Mouse (Mus musculus): ENCODE data around the gene Zfp612.
"Not testable (repeated sequence)": the region's sequence is repeated elsewhere in the genome, so short reads cannot be mapped to it uniquely, and the experiment has no call there.

The Zfp612 gene

DNA sequence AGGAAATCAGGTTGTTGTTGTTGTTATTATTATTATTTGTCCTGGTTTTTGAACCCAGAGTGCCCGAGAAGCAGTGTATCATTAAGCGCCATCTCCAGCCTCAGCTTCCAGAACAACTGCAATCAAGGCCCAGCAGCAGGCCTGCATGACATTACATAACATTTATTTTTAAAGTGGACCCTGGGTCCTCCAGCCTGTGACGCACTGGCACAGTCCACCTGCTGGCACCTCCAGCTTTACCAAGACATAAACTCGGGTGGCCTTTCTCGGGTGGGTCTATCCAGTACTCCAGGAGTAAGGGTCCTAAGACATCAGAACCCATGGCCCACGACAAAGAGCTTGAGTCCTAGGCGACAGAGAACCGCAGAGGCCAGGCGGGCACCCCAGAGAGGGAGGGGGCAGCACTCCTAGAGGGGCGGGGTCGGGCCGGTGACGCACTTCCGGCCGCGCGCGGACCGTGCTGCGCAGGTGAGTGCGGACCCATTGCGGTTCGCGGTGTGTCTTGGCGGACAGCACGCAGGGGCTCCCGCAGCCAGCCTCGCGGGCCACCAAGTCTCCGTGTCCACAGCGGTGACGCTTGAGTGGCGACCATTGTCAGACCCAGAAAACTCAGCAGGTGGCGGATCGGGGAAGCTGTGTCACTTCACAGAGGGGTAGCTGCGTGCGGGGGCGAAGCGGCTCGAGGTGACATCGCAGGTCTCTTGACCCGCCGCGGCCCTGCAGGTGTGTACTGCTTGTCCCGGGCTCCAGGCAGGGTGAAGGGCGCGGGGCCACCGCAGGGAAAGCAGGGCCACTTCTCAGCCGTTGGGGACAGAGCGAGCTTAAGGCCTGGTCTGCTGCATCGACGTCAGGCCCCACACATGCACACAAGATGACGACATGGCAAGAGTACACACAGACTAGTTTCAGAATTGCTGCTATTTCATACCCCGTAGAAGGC, at the start of gene Zfp612:
TSS of gene Zfp612 (plus strand) at position 465 of the 940 bp plus-strand sequence.
- peak; percentile 52 to 67 for DNase-seq

DNA sequence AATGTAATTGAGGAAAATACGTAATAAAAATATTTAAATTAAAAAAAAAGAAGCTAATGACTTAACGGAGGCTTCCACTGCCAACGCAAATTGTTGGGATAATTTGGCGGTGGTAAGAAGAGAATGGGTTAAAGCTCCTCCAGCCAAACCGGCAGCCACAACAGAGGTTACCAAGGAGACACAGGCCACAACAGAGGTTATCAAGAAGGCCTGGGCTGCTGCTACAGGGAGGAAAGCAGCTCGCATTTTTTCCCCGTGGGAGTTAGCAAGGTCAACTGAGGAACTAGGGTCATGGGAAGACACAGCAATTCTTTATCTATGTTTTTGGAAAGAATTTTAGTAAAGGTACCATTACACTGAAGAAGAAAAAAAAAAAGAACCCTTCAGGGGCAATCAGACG, 45.8 kb upstream of the Zfp612 start:
- DNase-seq: not testable (repeated sequence)

DNA sequence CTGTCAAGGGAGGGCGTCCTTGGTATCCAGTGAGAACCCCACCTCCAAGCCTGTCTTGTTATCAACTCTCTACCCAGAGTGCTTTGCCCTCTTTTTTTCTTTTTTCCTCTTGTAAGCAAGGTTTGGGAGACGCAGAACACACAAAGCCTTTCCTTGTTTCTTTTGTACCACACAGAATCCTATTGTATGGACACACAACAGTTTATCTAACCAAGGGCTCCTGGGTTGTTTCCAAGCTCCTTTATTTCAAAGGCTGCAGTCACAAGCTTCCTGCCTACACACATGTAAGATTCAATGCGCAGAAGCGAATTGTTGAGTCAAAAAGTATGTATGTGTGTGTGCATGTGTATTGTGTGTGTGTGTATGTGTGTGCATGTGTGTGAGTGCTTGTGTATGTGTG, 45.2 kb upstream of the Zfp612 start:
- DNase-seq: no peak

DNA sequence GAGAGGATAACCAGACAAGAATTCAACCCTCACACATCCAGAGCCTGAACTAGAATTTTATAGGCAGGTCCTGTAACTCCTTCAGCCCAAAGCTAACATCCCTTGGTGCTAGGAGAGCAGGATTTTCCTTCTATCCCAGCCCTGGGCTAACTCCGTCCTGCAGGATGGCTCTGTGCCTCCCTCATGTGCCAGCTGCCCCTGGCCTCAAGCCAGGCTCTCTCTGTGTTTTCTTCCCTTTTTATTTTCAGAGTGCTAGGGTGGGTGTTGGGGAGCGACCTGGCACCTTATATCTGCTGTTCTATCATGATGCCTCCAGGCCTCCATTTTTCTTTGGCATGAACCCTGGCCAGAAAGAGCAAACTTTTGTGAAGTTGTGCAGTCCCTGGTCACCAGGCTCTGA, 43.4 kb upstream of the Zfp612 start:
- no peak for DNase-seq

DNA sequence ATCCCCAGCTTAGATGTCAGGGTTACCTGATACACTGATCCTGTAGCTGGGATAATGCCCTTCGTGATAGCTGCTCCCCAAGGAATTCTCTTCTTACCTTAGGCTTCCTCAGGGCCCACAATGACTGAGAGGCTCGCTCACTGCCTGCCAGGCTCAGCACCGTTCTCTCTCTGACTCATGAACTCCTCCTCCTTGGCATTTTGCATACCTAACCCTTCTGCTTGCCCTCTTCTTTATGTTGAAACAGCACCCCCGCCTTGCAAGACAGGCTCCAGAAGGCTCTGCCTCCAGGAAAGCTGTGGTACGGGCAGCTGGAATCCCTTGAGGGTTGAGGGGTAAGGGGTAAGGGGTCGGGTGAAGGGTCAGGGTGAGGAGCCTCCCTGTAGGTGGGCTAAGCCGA, 40.3 kb upstream of the Zfp612 start:
- no peak for DNase-seq

DNA sequence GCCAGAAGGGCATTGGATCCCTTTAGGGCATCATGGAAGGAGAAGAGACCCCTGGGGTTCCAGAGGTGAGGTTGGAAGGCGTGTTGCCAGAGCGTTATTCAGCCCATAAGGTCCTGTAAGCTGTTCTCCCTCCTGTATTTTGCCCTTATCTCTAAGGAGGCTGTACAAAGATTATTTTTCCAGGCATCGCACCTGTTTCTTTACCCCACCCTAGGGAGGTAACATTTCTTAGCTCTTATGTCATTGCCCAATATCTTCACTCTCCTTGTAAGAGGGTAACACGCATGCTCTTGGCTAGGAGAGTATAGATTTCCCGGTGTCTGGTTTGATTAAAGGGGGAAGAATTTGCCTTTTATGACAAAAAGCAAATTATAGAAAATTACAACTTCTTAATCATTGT, 39.9 kb upstream of the Zfp612 start, which contains the start of gene Chst4:
TSS of gene Chst4 (minus strand) at position 82 of the 400 bp plus-strand sequence.
- no peak for DNase-seq

DNA sequence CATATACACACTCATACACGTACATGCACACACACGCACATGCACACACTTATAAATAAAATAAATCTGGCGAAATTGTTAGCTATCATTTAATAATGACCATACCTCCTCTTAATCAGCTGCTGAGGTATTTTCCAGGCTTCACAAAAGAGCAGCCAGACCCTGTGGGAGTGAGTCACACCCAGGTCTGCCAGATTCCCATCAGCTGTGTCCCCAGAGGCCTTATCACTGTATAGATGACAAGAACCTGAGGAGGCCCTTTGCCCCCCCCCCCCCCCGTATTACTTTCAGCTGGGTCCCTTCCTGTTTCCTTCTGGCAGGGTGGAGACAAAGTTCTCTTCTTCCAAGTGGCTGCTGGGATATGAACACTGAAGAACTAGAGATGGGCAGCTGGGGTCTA, 39.0 kb upstream of the Zfp612 start:
- no peak for DNase-seq

DNA sequence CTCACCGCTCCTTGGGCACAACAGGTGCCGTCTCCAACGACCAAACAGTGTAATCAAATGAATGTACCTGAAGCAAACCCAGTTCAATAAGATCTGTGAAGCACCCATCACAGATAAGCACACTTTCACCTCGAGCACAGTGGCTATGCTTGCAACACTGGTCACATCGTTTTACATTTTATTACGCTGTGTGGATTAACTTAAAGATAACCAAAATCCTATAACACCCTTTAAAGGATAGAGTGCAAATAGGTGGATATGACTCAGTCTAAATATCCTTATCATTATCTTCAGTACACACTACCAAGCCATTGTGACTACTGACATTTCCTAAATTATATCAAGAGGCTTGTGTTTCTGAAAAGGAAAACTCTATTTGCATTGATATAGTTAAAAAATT, 28.3 kb upstream of the Zfp612 start:
- no peak for DNase-seq

DNA sequence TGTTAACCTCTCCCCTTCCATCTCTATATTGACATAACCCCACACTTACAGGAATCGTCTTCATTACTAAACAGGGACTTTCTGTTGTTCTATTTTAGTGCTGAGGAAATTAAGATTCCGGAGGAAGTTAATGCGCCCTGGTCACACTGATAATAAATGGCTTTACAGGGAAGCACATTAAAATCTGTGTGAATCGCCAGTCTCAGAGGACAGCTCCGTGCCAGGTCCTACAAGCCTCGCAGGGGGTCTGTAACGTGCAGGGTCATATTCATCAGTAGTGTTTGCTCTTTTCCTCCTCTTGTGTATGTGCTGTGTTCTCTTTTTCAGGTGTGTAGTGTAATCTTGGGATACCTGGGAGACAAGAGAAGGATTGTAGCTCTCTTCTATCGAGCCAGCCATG, 21.3 kb upstream of the Zfp612 start:
- no peak for DNase-seq

DNA sequence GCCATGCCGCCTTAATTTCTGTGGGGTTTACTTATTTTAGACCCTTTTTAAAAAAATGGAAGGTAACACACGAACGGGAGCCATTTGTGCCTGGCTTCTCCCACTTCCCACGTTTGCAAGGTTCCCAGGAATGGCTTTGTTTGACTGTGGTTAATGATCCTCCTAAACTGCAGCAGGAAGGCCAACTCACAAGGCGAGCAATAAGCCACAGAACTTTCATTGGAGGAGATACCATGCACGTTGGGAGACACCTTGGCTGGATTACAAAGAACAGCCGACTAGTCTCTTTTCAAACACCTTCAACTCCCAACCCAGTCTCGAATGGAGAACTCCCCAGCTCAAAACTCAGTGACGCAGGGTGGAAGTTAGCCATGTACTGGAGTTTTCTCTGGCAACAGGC, 15.4 kb upstream of the Zfp612 start:
- no peak for DNase-seq

DNA sequence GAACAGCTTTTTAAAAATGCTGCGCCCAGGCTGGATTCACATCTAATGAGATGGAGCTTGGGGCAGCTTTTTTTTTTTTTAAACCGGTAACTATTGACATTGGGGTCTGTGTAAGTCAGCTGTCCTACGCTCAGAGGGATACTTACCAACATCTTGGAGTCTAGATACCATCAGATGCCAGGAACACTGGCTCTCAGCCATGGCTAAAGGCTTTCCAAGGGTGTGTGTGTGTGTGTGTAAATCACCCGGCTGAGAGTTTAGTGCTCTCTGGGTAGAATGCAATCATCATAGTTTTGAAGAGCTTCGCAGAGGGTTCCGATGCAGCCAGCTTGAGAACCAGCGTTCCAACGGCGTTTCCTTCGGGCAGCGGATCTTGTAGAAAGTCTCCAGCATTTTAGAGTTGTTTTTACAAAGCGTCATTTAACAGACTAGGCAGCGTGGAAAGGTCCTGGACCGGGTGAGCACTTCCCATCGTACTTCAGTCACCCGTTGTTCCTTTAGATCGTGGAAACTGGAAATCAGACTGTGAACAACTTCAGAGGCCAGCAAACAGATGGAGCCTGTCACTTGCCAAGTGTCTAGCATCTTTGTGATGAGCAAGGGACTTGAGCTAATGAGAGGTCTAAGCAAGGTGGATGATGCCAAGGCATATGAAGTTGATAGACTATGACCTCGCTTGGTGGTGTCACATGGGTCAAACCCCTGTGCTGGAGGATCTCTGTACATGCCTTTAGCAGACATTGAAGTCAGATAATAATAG, 14.8 kb upstream of the Zfp612 start:
- no peak for DNase-seq

DNA sequence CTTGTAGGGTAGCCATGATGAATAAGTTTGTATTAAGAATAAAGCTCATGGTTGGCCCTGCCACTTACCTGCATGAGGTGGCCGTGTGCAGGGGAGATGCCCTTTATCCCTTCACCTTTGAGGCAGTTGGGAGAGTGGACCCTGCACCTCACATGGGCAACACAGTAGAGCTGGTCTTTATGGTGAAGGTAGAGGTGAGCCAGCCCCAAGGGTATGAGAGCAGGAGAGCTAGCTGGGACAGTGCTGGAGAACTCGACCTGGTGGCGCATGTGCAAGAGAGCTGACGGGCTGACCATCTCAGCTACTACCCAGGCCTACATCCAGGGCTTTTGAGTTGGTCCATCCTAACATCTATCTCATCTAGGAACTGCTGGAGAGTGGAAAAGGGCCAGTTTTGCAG, 13.9 kb upstream of the Zfp612 start:
- DNase-seq: no peak

DNA sequence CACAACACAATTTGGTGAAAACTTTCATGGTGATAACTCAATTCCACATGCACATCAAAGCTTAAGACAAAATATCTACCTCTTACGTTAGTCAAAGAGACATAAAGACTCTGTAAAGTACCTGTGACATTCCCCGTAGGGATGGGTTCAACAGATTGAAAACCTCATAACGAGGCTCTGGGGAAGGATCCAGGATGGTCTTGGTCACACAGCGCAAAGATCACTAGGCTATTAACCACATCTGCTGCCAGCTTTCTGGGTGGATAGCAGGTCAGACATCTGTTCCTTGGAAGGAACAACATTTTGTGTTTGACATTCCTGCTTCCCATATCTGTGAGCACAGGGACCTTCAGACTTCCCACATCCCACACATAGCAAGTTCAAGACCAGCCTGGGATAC, 9.8 kb upstream of the Zfp612 start:
- DNase-seq: no peak

DNA sequence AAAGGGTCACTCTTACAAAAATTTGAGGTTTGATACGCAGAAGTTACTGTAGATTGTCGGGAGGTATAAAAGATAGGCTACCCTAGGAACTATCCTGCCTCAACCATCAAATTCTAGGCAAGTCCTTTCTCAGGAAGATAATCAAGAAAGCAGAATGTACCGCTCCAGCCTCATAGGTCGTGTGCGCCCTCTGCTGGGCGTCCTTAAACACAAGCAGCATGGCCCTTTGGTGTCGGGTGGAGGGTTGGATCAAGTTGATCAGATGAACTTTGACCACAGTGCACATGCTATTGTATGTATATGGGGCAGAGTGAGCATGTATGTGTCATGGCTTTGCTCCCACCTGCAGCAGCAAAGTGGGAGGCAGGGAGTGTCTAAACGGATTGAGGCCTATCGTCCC, 7.9 kb upstream of the Zfp612 start:
- DNase-seq: peak; percentile 11 to 54

DNA sequence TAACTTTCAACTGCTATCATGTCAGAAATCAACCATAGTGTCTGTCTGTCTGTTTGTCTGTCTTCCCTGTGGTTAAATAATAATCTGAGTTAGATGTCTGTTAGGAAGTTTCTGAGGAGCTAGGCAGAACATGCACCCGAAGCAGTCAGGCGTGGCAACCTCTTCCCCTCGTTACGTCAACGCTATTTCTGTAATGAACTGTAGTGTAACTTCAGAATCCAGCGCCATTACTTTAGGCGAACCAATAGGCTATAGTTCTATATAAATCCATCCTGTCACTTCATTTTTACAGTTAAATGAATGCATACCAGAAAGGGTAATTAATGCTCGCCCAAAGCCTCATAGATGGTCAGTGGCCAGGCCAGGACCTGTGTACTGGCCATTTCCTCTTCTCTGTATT, 5.0 kb upstream of the Zfp612 start:
- peak in 1 of 2 experiments; percentile 20 for DNase-seq

DNA sequence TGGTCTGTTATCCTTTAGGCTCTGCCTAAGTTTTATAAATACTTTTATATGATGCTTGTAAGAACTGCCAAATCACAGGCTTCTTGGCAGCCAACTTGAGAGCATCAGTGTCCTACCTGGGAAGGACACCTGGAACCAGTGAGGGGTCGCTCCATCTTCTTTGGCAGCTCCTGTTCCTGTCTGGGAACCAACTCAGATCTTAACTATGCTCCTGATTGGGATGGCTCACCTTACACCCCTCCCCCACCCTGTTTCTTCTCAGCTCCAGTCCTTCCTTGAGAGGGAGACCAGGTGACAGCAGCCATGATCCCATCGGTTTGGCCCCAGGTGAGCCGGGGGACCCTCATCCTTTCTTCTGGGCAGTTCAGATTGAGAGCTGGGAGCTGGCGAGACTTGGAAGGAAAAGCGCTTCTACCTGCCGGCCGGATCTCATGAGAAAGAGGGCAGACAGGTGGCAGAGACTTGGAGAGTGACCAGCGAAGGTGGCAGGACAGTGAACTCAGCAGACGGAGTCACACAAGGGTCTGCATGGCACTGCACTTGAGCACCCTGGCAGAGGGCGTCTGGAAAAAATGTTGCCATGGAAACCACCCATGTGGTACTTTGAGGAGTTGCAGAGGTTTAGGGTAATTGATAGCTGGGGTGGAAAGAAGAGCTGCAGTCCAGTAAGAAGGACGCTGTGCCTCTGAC, 3.0 kb downstream of the Zfp612 start:
- DNase-seq: no peak

DNA sequence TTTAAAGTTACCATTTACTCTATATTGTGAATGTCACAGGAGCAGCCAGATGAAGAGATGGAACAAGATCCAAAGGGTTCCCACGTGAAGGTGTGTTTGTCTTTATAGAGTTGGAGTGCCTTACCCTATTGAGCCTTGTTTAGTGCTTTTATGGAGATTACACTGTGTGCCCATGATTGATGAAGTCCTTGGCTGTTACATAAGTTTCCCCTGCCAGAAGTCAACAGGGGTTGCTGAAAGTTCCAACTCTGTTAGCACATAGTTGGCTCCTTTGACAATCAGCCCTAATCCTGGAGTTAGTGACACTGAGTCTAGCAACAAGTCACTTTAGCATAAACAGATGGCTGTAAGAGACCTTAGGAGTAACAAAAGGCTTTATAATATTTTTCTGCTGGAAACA, 12.3 kb downstream of the Zfp612 start:
- no peak for DNase-seq

DNA sequence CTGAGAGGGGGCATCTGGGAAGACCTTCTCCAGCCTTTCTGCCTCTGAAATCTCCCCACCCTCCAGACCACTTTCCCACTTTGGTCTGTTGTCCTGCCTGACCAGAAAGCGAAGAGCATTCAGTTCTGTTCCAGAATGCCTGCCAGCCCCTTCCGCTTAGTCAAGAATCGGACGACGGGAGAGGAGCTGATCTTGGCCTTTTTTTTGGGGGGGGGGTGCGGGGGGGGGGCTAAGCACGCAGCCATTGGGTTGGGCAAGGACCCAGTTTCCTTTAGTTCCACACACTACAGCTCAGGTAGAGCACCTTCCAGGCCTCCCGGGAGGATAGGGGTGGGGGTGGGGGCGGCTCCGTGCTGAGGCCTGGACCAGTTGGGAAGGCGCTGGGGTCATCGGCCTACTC, 21.4 kb downstream of the Zfp612 start, which contains the start of gene Gm21964:
TSS of gene Gm21964 (plus strand) at position 301 of the 400 bp plus-strand sequence.
- no peak for DNase-seq

DNA sequence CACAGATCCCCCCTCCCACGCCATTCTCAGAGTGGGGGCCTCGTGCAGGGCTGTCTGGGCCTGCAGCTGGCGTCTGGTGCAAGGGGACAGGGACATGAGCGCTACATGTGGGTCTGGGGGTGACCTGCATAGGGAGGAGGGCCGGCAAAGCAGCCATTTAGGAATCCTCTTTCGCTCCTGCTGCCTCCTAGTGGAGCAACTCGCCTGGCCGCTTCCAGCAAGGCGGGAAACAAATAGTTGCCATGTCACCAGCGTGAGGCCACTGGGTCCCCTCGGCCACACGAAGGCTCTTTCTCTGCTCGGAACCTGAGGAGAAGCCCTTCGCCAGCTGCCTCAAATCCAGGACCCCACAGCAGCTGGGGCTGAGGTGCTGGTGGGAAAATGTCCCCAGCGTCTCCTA, 22.1 kb downstream of the Zfp612 start:
- DNase-seq: no peak

DNA sequence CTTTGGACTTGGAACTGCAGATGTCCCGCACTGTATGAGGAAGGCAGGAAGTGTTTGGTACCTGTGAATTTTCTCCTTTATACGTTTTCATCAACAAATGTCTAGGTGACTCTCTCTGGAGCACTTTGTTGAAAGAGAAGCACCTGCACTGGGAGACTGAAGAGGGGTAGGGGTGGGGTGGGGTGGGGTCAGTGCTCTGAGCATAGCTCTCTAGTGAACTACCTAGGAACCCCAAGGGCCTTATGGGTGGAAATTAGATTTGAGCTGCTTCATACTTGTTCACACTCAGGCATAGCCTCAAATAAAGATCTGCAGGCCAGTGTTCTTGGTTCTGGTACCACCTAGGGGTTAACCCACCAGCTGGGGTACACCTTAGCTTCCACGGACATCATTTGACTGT, 23.1 kb downstream of the Zfp612 start, which contains the start of gene Gm17720:
TSS of gene Gm17720 (minus strand) at position 101 of the 400 bp plus-strand sequence.
- no peak for DNase-seq

DNA sequence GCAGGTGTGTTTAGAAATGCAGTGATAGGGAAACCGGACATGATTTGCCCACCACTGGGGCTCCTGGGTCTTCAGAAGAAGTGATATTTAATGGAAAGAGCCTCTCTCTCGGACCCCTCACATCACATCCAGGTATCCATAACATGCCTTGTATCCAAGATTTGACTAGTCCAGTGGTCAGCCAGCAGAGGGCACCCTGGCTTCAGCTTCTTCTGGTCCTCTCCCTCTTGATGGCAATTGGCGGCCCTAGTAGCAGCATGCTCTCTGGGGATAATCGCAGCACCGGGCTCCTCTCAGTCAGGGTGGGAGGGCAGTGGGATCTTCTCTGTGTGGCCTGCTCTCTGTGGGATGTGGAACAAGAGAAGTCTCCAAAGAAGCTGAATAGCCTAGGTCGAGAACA, 40.2 kb downstream of the Zfp612 start:
- peak in 1 of 2 experiments; percentile 3 for DNase-seq

DNA sequence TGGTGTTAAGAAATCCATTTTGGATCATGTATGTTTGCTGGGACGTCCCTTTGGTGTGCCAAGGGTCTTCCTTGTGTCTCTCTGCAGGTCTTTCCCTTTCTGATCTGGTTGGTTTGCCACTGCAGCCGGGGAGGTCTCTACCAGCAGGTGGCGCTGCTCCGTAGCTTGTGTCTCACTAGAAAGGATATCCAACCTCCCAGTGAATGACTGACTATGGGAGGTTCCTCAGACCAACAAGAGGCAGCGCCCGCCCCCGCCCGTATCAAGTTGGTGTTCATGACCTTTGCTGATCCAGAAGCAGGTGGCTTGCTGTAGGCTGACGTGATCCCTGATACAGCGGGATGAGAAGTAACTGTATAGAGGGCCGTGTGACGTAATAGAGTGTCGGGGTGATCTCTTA, 51.0 kb downstream of the Zfp612 start:
- peak; percentile 47 to 78 for DNase-seq

DNA sequence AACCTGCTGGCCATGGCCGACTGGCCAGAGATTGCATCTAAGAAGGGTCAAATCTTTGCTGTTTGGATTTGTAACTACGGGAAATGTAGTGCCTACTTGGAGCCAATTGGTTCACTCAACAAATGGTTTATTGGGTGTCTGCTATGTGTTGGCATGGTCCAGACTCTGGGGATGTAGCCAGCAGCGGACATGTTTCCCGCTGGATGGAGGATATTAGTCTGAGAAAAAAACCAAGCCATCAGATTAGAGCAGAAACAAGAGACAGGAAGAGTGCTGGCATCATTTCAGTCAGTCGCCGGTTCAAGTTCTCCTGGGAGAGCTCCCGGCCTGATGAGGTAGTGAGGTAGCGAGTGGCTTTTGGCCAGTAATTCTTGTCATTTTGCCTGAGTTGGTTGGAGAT, 54.7 kb downstream of the Zfp612 start:
- no peak for DNase-seq
